Mouse (Mus musculus) T-helper 1 cell (primary cell): ENCODE results near the gene Haao.

ENCODE experiments used
- in situ Hi-C: fragments of 300-600 bp; cut with MboI, MseI; formaldehyde crosslinking; loops from one replicate; pipeline ENCODE4 v1.15.1; 2025; ENCODE audit warnings: high pct_unique_total_duplicates

Gene Haao

DNA sequence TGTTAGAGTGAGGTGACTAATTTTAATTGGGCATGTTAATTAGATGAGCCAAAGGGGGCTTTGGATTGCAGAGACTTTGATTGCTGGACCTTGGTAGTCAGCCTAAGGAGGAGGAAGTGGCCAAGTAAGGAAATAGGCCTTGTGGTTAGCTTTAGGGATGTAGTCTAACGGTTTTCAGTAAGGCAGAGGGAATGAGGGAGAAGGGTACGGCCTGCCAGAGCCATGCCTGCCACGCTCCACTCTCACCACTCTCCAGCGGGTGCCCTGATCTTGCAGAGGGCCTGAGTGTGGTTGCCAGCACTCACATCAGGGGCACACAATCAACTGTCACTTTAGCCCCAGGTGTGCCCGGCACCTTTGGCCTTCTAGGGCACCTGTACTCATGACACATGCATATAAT lies 57.6 kb downstream of the Haao start:
- in situ Hi-C loops = no loop called here

DNA sequence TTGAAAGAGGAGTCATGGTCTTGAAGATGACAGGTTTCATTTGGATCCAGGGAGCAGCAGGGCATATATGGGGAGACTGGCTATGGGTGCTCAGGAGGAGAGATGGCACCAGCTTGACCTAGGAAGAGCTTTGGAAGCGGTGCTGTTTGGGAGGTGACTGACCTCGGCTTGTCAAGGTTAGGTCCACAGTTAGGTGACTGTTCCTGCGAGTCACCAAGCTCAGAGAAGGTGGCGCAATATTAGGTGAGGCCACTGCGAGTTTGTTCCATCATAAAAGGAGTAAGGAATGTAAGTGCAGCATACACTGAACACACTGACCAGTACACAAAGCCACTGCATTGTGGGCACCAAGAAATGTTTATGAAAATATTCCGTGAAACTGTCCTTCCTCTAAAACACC lies 61.3 kb downstream of the Haao start:
- in situ Hi-C loops = no loop called here

DNA sequence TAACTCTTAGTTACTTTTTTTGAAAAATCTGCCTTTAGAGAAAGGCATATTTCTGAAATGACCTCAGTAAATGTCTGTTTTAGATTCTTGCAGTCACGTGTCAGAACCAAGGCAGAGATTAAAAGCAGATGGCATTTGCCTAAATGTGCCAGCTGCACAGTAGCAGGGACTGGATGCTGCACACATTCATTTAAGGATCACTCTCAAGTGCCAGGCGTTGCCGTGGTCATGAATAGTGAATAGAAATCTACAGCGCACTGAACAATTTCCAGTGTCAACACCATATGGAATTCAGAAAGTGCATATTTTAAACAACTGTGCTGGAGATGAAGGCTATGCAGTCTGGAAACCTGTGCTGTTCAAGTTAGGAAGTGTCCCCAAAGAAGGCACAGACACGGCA lies 65.0 kb downstream of the Haao start:
- in situ Hi-C loops = no loop called here
